Mouse (Mus musculus) left cerebral cortex, adult 18-20 months (tissue): ENCODE results near the gene Siglece. TPM values are rescaled to one million over a fixed set of nuclear protein-coding genes. Genes with fewer than 3 reads are reported as not detected.

Source experiments
- DNase-seq, 2 experiments: peaks; one replicate each; pipeline ENCODE4 v3.0.0; 2021 to 2022; ENCODE audit warnings: low spot score in 2 of 2, mixed read lengths in 1 of 2
- total RNA-seq, 2 experiments: library from RNA; stranded (reverse); gene quantifications; 2 replicates each; pipeline ENCODE4 v1.2.3; 2021

Gene Siglece
- total RNA-seq, 2 experiments from 2014 or later = 0.82 to 0.91 TPM

DNA sequence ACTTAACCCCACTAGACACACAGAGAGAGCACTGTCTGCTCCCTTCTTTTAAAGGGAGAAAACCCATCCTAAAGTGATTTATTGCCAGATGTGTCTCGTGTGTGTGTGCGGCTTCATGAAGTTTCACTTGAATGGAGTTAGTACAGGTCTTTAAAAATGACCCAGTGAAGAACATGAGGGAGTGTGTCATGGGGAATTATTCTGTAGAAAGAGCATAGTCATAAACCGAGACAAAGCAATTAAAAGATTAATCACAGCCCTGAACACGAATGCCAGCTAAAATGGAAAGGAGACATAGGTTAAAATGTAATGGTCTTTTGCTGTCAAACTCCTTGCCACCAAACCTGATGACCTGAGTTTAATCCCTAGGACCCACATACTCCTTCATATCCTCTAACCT, 26.0 kb downstream of the Siglece start:
- no peak for DNase-seq

DNA sequence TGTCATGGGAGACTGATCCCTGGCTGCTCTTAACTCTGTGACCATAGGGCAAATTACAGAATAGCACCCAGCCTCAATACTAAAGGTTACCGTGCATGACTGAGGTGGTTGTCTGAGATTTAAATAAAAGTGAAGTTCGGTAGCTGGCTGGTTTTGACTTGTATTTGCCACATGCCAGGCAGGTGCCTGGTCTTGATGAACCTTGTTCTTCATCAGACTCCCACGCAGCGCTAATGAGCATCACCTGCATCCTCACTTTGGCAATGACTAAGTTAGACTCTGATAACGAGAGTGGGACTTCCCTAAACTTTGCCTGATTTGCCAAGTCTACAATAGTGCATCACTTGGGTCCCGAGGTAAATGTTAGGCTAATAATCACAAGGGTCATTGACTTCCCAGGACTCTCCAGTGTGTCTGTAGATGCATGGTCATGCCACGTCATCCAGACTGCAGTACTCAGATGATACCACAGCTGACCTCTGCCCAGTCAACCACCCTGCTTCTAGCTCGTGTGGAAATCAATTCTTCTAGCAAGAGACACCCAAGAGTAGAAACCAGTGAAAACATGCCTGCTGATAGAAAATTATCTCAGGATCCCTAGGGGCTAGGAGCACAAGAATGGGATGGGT, 34.1 kb downstream of the Siglece start:
- DNase-seq = no peak

DNA sequence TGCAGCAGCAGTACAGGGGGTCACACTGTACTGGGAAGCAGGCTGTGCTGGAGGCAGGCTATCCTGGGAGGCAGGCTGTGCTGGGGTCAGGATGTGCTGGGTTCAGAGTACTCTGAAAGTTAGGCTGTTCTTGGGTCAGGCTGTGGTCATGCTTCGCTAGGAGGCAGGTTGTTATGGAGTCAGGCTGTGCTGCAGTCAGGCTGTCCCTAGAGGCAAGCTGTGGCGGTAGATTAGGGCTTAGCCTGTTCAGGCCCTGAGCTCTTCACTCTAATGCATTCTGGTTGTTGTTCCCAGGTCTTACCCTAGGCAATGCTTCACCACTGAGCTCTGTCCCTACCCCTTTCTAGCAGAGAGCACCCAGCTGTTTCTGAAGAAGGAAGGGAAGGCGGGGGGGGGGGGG, 34.9 kb downstream of the Siglece start:
- DNase-seq = no peak

DNA sequence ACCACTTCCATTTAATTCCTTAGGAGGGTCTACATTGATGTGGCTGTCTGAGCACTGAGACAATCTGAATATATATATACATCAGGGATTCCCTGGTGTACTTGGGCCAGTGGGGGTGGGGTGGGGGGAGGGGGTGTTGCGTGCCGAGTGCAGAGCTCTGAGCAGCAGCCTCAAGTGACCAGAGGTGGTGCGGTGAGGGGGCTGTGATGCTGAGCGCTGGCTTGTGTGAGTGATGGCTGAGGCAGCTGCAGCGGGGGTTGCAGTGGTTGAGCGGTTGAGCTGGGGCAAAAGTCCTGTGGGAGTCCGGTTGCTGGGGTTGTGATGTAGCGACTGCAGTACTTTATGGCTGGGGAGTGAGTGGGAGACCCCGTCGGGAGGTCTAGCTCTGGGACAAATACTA, 36.1 kb downstream of the Siglece start:
- no peak for DNase-seq

DNA sequence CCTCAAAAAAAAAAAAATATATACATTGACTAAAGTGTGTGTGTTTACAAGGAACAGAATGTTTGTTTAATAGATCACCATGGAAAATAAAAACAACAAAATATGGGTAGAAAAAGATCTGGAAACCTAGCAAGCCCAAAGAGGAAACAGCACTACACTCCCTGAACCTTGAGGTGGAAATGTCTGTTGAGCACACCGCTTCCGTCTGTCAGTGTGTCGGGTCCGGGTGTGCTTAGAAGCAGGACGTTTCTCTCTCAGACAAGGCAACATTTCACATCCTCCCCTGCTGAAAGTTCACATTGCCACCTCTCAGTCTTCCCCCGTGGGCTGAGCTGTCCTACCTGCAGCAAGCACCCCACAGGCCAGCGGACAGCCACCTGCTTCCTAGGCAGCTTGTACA, 37.0 kb downstream of the Siglece start:
- no peak for DNase-seq

DNA sequence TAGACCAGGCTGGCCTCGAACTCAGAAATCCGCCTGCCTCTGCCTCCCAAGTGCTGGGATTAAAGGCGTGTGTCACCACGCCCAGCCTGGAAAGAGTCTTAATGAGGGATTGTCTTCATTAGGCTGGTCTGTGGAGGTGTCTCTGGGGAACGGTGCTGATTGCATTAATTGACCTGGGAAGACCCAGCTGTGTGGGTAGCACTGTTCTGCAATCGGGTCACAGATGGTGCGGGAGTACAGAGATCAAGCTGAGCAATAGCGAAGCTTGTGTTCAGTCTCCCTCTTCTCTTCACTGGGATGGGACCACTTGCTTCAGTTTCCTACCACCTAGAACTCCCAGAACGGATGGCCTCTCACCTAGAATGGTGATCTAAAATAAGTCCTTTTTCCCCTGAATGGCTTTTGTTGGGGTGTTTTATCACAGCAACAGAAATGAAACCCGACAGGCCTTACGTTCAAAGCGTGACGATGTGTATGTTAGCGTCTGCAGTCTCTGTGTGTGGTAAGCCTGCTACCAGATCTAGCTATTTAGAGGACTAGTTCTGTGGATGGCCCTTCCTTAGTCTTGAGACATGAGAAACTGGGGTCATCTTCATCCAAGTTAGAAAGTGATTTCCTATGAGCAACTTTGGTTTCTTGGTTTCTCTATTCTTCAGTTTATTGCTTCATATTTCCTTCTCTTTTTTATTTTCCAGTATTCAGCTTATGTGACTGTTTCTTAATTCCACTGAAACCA, 46.0 kb downstream of the Siglece start:
- no peak for DNase-seq

DNA sequence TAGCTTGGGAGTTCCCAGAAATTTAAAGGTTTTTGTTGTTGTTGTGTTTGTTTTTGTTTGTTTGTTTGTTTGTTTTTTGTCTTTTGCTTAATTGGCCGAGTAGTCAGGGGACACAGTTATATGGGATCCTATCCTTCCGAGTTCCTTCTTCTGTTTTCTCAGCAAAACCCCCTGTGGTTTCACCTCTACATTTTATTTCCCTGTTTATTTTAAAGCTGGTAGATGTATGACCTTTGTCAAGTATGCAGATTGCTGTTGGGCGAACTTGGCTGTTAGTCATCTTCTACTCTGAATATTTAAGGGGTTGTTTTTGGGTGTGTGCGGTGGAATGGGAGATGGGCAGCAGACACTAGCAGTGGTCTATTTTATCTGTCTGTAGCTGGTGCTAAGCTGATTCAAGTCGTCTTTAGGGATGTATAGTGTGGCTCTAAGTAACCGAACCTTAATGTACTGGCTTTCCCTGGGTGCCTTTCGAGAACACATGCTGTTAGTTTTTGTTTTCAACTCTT, 51.6 kb downstream of the Siglece start:
- DNase-seq = no peak

DNA sequence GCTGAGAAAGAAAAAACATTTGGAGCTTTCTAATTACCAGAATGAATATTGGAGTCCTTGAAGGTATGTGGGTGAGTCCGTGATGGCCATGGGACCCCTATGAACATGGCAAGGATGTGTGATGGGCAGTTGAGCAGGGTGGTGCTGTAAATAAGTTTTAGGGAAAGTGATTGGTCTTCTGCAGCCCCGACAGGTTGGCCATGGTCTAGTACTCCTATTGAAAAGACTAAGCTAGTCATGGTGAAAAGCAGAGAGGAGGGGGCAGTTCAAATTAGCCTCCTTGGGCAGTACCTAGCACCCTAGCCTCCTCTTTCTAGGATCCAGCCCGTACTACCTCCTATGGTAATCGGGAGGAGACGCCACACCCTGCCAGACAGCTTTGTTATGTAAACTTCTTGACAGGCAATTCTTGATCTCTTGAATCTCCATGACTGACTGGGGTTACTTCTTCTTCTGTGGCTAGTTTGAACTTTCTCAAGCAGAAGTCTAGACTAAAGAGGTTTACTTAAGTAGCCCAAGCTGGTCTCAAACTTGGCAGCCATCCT, 52.1 kb downstream of the Siglece start:
- DNase-seq = no peak

DNA sequence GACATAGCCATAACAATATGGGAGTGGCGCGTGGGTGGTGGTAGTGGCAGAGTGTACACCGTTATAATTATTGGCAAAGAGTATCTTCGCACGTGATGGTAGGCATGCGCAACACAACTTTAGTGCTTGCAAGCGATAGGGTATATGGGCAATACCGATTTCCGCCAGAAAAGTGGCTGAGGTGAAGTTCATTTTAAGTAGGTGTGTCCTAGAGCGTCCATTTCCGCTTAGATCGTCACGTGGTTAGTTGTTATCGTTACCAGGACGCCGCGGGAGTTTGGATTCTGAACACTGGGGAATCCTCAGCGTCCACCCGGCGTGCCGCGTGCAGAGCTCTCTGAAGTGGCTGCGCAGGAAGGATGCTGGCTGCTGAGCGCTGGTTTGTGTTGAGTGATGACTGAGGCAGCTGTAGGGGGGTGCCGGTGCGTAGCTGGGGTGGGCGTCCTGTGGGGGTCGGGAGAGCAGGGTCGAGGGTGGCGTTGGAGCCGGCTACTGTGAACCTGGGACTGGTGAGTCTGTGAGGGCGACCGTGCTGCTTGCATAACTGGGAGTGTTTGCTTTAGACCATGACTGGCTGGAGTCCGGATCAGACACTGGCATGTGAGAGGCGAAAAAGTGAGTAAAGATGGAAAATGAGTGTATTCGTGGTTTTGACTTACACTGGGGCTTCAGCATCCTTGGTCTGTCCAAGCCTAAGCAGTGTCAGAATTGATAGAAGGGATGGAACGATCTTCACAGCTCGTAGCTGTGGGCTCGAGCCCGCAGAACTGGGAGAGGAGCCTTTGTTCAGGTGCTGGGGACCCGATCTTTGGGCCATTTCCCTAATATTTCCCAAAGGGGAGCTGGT, 52.8 kb downstream of the Siglece start, which contains the start of gene Zfp819:
TSS of gene Zfp819 (plus strand) at position 274 of the 847 bp plus-strand sequence.
- DNase-seq = peak; percentile 65 to 71

DNA sequence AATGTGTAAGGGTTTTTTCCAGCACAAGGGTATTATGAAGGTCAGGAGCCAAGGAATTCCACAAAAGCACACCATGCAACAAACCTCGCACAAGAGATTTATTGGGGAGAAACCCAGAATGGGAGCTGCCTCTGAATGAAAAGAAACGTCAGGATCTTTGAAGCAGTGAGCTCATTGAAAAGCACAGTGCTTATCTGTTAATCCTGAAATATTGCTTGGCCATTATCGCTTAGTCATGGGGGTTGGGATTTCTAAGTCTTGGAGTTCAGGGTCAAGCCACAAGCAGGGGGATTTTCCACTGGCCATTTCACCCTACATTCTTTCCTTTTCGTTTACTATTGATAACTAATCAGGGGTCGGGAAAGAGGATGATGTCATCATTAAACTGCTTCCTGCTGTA, 58.1 kb downstream of the Siglece start:
- DNase-seq = no peak

Other genes with a start within 250 kb of the Siglece start
- not detected for gene Lim2, start 232.5 kb downstream of the Siglece start, total RNA-seq
- gene Nkg7, start 223.1 kb downstream of the Siglece start, total RNA-seq = not detected
- gene Cldnd2, start 219.4 kb downstream of the Siglece start, total RNA-seq = not detected
- 10 to 100 TPM; 59.0 to 64.5 TPM for gene Etfb, start 216.1 kb downstream of the Siglece start, total RNA-seq
- under 1 TPM in 1 of 2 experiments, not detected in 1; 0.81 TPM for gene Gm45233, start 216.0 kb downstream of the Siglece start, total RNA-seq
- 1 to 10 TPM; 1.2 to 2.5 TPM for gene Vsig10l, start 197.0 kb downstream of the Siglece start, total RNA-seq
- 10 to 100 TPM; 20.6 to 24.9 TPM for gene Iglon5, start 170.1 kb downstream of the Siglece start, total RNA-seq
- gene 4931406B18Rik, start 154.2 kb downstream of the Siglece start, total RNA-seq = not detected
- gene Cd33, start 115.7 kb downstream of the Siglece start, total RNA-seq = 1 to 10 TPM; 3.9 to 4.8 TPM
- 1 to 10 TPM; 5.2 to 6.0 TPM for gene Zfp658, start 97.9 kb downstream of the Siglece start, total RNA-seq
- gene Zfp719, start 80.6 kb downstream of the Siglece start, total RNA-seq = 10 to 100 TPM; 16.3 to 20.9 TPM
- gene Zfp819, start 53.0 kb downstream of the Siglece start, total RNA-seq = under 1 TPM in 1 of 2 experiments, not detected in 1; 0.26 TPM
- not detected for gene Ceacam18, start 25.5 kb downstream of the Siglece start, total RNA-seq
- 1 to 10 TPM; 9.0 to 9.5 TPM for gene Ctu1, start 11.9 kb upstream of the Siglece start, total RNA-seq
- not detected for gene Klk14, start 30.3 kb upstream of the Siglece start, total RNA-seq
- gene Klk13, start 52.4 kb upstream of the Siglece start, total RNA-seq = not detected
- not detected for gene Klk12, start 108.7 kb upstream of the Siglece start, total RNA-seq
- gene Klk11, start 114.4 kb upstream of the Siglece start, total RNA-seq = not detected
- gene Klk10, start 120.9 kb upstream of the Siglece start, total RNA-seq = not detected
- not detected for gene Klk9, start 131.7 kb upstream of the Siglece start, total RNA-seq
- gene Klk8, start 137.4 kb upstream of the Siglece start, total RNA-seq = 1 to 10 TPM; 3.2 to 3.7 TPM
- gene Klk7, start 151.1 kb upstream of the Siglece start, total RNA-seq = not detected
- 1 to 10 TPM; 1.6 to 1.9 TPM for gene Klk6, start 164.3 kb upstream of the Siglece start, total RNA-seq
- gene Klk5, start 181.8 kb upstream of the Siglece start, total RNA-seq = not detected
- not detected for gene Klk4, start 221.0 kb upstream of the Siglece start, total RNA-seq